Mouse (Mus musculus) MEL (cell line): ENCODE measurements around the gene Tbc1d16. TPM values are rescaled to one million over a fixed set of nuclear protein-coding genes. Genes with fewer than 3 reads are reported as not detected.

Experiments
- DNase-seq: peaks from one replicate; pipeline ENCODE4 v3.0.0; 2011; ENCODE audit warnings: low read depth, low spot score
- H3K27ac ChIP-seq: 2 replicates; pipeline ENCODE4 v1.5.1; 2012; ENCODE audit warnings: low read depth, mild to moderate bottlenecking, control low read depth, low read length, moderate library complexity; ENCODE audit not compliant: control insufficient read depth
- H3K27me3 ChIP-seq, 2 experiments: fragments of 150-350 bp in 1 of 2; sonication (generic) in 1 of 2; 2 replicates each; pipeline ENCODE4 v1.6.1; 2012; ENCODE audit warnings: low read length in 2 of 2, mild to moderate bottlenecking in 2 of 2, improper control_type of control experiment in 1 of 2, moderate library complexity in 1 of 2; ENCODE audit not compliant: insufficient read depth in 2 of 2, control insufficient read depth in 1 of 2
- H3K36me3 ChIP-seq, 2 experiments: 2 replicates each; pipeline ENCODE4 v1.6.1; 2012 to 2014; ENCODE audit warnings: low read length in 2 of 2, improper control_type of control experiment in 1 of 2, inconsistent platforms in 1 of 2, mild to moderate bottlenecking in 1 of 2; ENCODE audit not compliant: insufficient read depth in 2 of 2, control insufficient read depth in 1 of 2
- H3K4me1 ChIP-seq, 2 experiments: fragments of 150-350 bp in 1 of 2; sonication (generic) in 1 of 2; 2 replicates each; pipeline ENCODE4 v1.6.1; 2012; ENCODE audit warnings: low read length in 2 of 2, improper control_type of control experiment in 1 of 2, mild to moderate bottlenecking in 1 of 2; ENCODE audit not compliant: insufficient read depth in 2 of 2, control insufficient read depth in 1 of 2
- H3K4me3 ChIP-seq, 2 experiments: fragments of 150-350 bp in 1 of 2; sonication (generic) in 1 of 2; 2 replicates each; pipeline ENCODE4 v1.5.1; 2012; ENCODE audit warnings: low read depth in 2 of 2, low read length in 2 of 2, mild to moderate bottlenecking in 2 of 2, moderate library complexity in 2 of 2, control low read depth in 1 of 2, improper control_type of control experiment in 1 of 2; ENCODE audit not compliant: control insufficient read depth in 1 of 2, insufficient read depth in 1 of 2
- H3K79me2 ChIP-seq: 2 replicates; pipeline ENCODE4 v1.6.1; 2012; ENCODE audit warnings: mild to moderate bottlenecking, low read length, moderate library complexity; ENCODE audit not compliant: control insufficient read depth, poor library complexity, insufficient read depth
- H3K9ac ChIP-seq: 2 replicates; pipeline ENCODE4 v1.6.1; 2012; ENCODE audit warnings: low read depth, mild to moderate bottlenecking, control low read depth, low read length, moderate library complexity; ENCODE audit not compliant: control insufficient read depth, poor library complexity, severe bottlenecking
- H3K9me3 ChIP-seq: fragments of 150-350 bp; sonication (generic); replicated peaks from 2 replicates; pipeline ENCODE4 v1.6.1; 2012; ENCODE audit warnings: mild to moderate bottlenecking, low read length, improper control_type of control experiment, moderate library complexity; ENCODE audit not compliant: insufficient read depth
- CHD1 ChIP-seq: IDR thresholded peaks from 2 replicates; pipeline ENCODE4 v1.6.1; 2012; ENCODE audit warnings: low read depth, mild to moderate bottlenecking, inconsistent platforms, low read length, improper control_type of control experiment
- ELF1 ChIP-seq: IDR thresholded peaks from 2 replicates; pipeline ENCODE4 v1.6.1; 2014; ENCODE audit warnings: low read depth, mild to moderate bottlenecking, inconsistent platforms, low read length, improper control_type of control experiment, moderate library complexity
- ETS1 ChIP-seq: IDR thresholded peaks from 2 replicates; pipeline ENCODE4 v1.6.1; 2012; ENCODE audit warnings: low read depth, mild to moderate bottlenecking, inconsistent platforms, low read length, improper control_type of control experiment, moderate library complexity
- GABPA ChIP-seq: IDR thresholded peaks from 2 replicates; pipeline ENCODE4 v1.6.1; 2012; ENCODE audit warnings: low read depth, mild to moderate bottlenecking, inconsistent platforms, low read length, improper control_type of control experiment, moderate library complexity
- HCFC1 ChIP-seq: IDR thresholded peaks from 2 replicates; pipeline ENCODE4 v1.6.1; 2012; ENCODE audit warnings: low read depth, mild to moderate bottlenecking, inconsistent platforms, low read length, improper control_type of control experiment, moderate library complexity
- KAT2A ChIP-seq: conservative IDR thresholded peaks from 2 replicates; pipeline ENCODE4 v1.6.1; 2012; ENCODE audit warnings: low read depth, low read length, improper control_type of control experiment, inconsistent platforms
- MAFK ChIP-seq: IDR thresholded peaks from 2 replicates; pipeline ENCODE4 v1.6.1; 2011; ENCODE audit warnings: low read depth, mild to moderate bottlenecking, low read length, improper control_type of control experiment, borderline replicate concordance
- MAX ChIP-seq: IDR thresholded peaks from 2 replicates; pipeline ENCODE4 v1.6.1; 2011; ENCODE audit warnings: low read length, improper control_type of control experiment
- MAZ ChIP-seq: IDR thresholded peaks from 2 replicates; pipeline ENCODE4 v1.6.1; 2012; ENCODE audit warnings: low read depth, mild to moderate bottlenecking, inconsistent platforms, low read length, improper control_type of control experiment
- MXI1 ChIP-seq: IDR thresholded peaks from 2 replicates; pipeline ENCODE4 v1.6.1; 2011; ENCODE audit warnings: mild to moderate bottlenecking, low read depth, low read length, improper control_type of control experiment
- MYC ChIP-seq: IDR thresholded peaks from 2 replicates; pipeline ENCODE4 v1.6.1; 2011; ENCODE audit warnings: low read depth, mild to moderate bottlenecking, low read length, improper control_type of control experiment, moderate library complexity
- NELFE ChIP-seq: IDR thresholded peaks from 2 replicates; pipeline ENCODE4 v1.6.1; 2011; ENCODE audit warnings: low read depth, low read length, improper control_type of control experiment
- POLR2A ChIP-seq, 2 experiments: IDR thresholded peaks; 2 replicates each; pipeline ENCODE4 v1.6.1; 2011 to 2012; ENCODE audit warnings: low read length in 2 of 2, mild to moderate bottlenecking in 2 of 2, control low read depth in 1 of 2, improper control_type of control experiment in 1 of 2, low read depth in 1 of 2, moderate library complexity in 1 of 2; ENCODE audit not compliant: control insufficient read depth in 1 of 2, insufficient read depth in 1 of 2, poor library complexity in 1 of 2
- POLR2AphosphoS2 ChIP-seq: IDR thresholded peaks from 2 replicates; pipeline ENCODE4 v1.6.1; 2011; ENCODE audit warnings: low read length, improper control_type of control experiment
- RCOR1 ChIP-seq: IDR thresholded peaks from 2 replicates; pipeline ENCODE4 v1.6.1; 2012; ENCODE audit warnings: low read depth, mild to moderate bottlenecking, inconsistent platforms, low read length, improper control_type of control experiment
- TAL1 ChIP-seq: IDR thresholded peaks from 2 replicates; pipeline ENCODE4 v1.6.1; 2012; ENCODE audit warnings: mild to moderate bottlenecking, inconsistent platforms, low read length, moderate library complexity, mixed read lengths
- UBTF ChIP-seq: IDR thresholded peaks from 2 replicates; pipeline ENCODE4 v1.6.1; 2012; ENCODE audit warnings: low read depth, mild to moderate bottlenecking, inconsistent platforms, low read length, improper control_type of control experiment, moderate library complexity, borderline replicate concordance; ENCODE audit not compliant: insufficient read depth
- USF2 ChIP-seq, 2 experiments: IDR thresholded peaks; 2 replicates each; pipeline ENCODE4 v1.6.1; 2011 to 2012; ENCODE audit warnings: improper control_type of control experiment in 2 of 2, low read length in 2 of 2, borderline replicate concordance in 1 of 2, inconsistent platforms in 1 of 2, low read depth in 1 of 2, mild to moderate bottlenecking in 1 of 2; ENCODE audit not compliant: insufficient read depth in 1 of 2
- ZC3H11A ChIP-seq: IDR thresholded peaks from 2 replicates; pipeline ENCODE4 v1.6.1; 2012; ENCODE audit warnings: low read depth, mild to moderate bottlenecking, inconsistent platforms, low read length, improper control_type of control experiment
- ZKSCAN1 ChIP-seq: IDR thresholded peaks from 2 replicates; pipeline ENCODE4 v1.6.1; 2012; ENCODE audit warnings: low read depth, mild to moderate bottlenecking, inconsistent platforms, low read length, improper control_type of control experiment, moderate library complexity
- ZNF384 ChIP-seq: IDR thresholded peaks from 2 replicates; pipeline ENCODE4 v1.6.1; 2012; ENCODE audit warnings: low read depth, mild to moderate bottlenecking, inconsistent platforms, low read length, improper control_type of control experiment
- polyA plus RNA-seq, 2 experiments: library from polyadenylated mRNA; stranded (reverse) in 1 of 2; unstranded in 1 of 2; fragments of >175 nt in 1 of 2; fragments of >200 nt in 1 of 2; gene quantifications; 2 replicates each; pipeline versions ENCODE4 v1.2.1 to v1.2.4; 2012; ENCODE audit warnings: low replicate concordance in 2 of 2, low read depth in 1 of 2; ENCODE audit not compliant: insufficient read length in 2 of 2, insufficient read depth in 1 of 2, missing spikeins in 1 of 2
- total RNA-seq: library from RNA; depleted of rRNA; stranded (reverse); fragments of 300-350 nt; gene quantifications from 2 replicates; pipeline ENCODE4 v1.2.3, GENCODE M21; 2012

The Tbc1d16 gene
- total and polyA plus RNA-seq, 3 experiments = 13.6 to 19.2 TPM; not detected in 1

GRCm38 (mm10) chr11:119146140-119146539 is 82.2 kb downstream of the Tbc1d16 start:
- Histone ChIP-seq H3K36me3 (no peaks in the 10 kb centered on the region), H3K9me3 (no peaks in the 10 kb centered on the region), H3K27me3 (no peaks in the 10 kb centered on the region), H3K9ac (no peak overlapping the region), H3K79me2 (no peaks in the 10 kb centered on the region), H3K4me3 (no peak overlapping the region), H3K27ac (no peak overlapping the region), H3K4me1 (no peaks in the 10 kb centered on the region)
- TF ChIP-seq POLR2AphosphoS2 = no peak
- peak; percentile 43 for DNase-seq

GRCm38 (mm10) chr11:119144801-119145475 is 83.4 kb downstream of the Tbc1d16 start:
- Histone ChIP-seq H3K79me2 (no peaks in the 10 kb centered on the region), H3K27me3 (no peaks in the 10 kb centered on the region; a peak in 1 of 4 replicates), H3K4me1 (no peaks in the 10 kb centered on the region), H3K9me3 (no peaks in the 10 kb centered on the region)
- DNase-seq = no peak
- TF ChIP-seq ZKSCAN1 (no peak), MYC (no peak)
- TF ChIP-seq, all 39 proteins: peak for 0
- Histone ChIP-seq H3K9ac (no peak overlapping the region), H3K27ac (no peak overlapping the region), H3K36me3 (no peaks in the 10 kb centered on the region), H3K4me3 (no peak overlapping the region)

- Histone ChIP-seq H3K36me3 (no peaks in the 10 kb centered on the region), H3K9me3 (no peaks in the 10 kb centered on the region), H3K4me3 (no peak overlapping the region), H3K9ac (no peak overlapping the region), H3K27ac (no peak overlapping the region), H3K4me1 (no peaks in the 10 kb centered on the region), H3K79me2 (no peaks in the 10 kb centered on the region), H3K27me3 (no peaks in the 10 kb centered on the region; a peak in 1 of 4 replicates)
- DNase-seq = no peak
- TF ChIP-seq GABPA = no peak
- TF ChIP-seq MAX = no peak
- TF ChIP-seq UBTF = no peak
- no peak for TF ChIP-seq NELFE
- no peak for TF ChIP-seq RCOR1
- no peak for TF ChIP-seq MXI1
- no peak for TF ChIP-seq MAZ
- no peak for TF ChIP-seq POLR2A (IDR thresholded peaks at IDR 0.05; ENCODE audit: control insufficient read depth in 1 of 2, insufficient read depth in 1 of 2, low read depth in 1 of 2, low read length in 2 of 2, poor library complexity in 1 of 2)
- TF ChIP-seq ZNF384 = no peak
- no peak for TF ChIP-seq USF2 (IDR thresholded peaks at IDR 0.05; ENCODE audit: borderline replicate concordance in 1 of 2, insufficient read depth in 1 of 2, low read depth in 1 of 2, low read length in 2 of 2)
- no peak for TF ChIP-seq ETS1
- TF ChIP-seq POLR2AphosphoS2 = no peak
- TF ChIP-seq ZC3H11A = no peak
- no peak for TF ChIP-seq TAL1
- no peak for TF ChIP-seq ZKSCAN1
- TF ChIP-seq ELF1 = no peak
- no peak for TF ChIP-seq CHD1
- no peak for TF ChIP-seq HCFC1
- no peak for TF ChIP-seq KAT2A
- no peak for TF ChIP-seq MAFK
Observed at GRCm38 (mm10) chr11:119143376-119144002, 84.8 kb downstream of the Tbc1d16 start.
